Mouse (Mus musculus) stomach, embryonic 14.5 days (tissue): ENCODE results near the gene Slc9a2. TPM values are rescaled to one million over a fixed set of nuclear protein-coding genes. Genes with fewer than 3 reads are reported as not detected.
"Not testable (repeated sequence)": the region's sequence is repeated elsewhere in the genome, so short reads cannot be mapped to it uniquely, and the experiment has no call there.

Experiments
- ATAC-seq: fragments of 200-750 bp; cut with Nextera tagmentation; 2 replicates; pipeline ENCODE4 v1.8.0; 2017; ENCODE audit warnings: low read depth, moderate TSS enrichment; ENCODE audit not compliant: insufficient number of reproducible peaks, insufficient read depth, low FRiP score
- H3K27ac ChIP-seq: fragments of 300-500 bp; sonication (generic); 2 replicates; pipeline ENCODE4 v1.5.1; 2014; ENCODE audit warnings: mild to moderate bottlenecking, low read length, moderate library complexity, mixed read lengths
- H3K27me3 ChIP-seq: fragments of 300-500 bp; sonication (generic); 2 replicates; pipeline ENCODE4 v1.6.1; 2014; ENCODE audit warnings: low read length, control low read depth, mixed read lengths; ENCODE audit not compliant: control insufficient read depth, insufficient read depth
- H3K36me3 ChIP-seq: fragments of 300-500 bp; sonication (generic); 2 replicates; pipeline ENCODE4 v1.6.1; 2014; ENCODE audit warnings: mild to moderate bottlenecking, control low read depth, low read length, moderate library complexity, mixed read lengths; ENCODE audit not compliant: control insufficient read depth, insufficient read depth
- H3K4me1 ChIP-seq: fragments of 300-500 bp; sonication (generic); 2 replicates; pipeline ENCODE4 v1.6.1; 2014; ENCODE audit warnings: low read length, control low read depth, mixed read lengths; ENCODE audit not compliant: control insufficient read depth, insufficient read depth
- H3K4me2 ChIP-seq: fragments of 300-500 bp; sonication (generic); replicated peaks from 2 replicates; pipeline ENCODE4 v1.6.1; 2014; ENCODE audit warnings: low read depth, low read length, control low read depth
- H3K4me3 ChIP-seq: fragments of 300-500 bp; sonication (generic); 2 replicates; pipeline ENCODE4 v1.5.1; 2014; ENCODE audit warnings: low read depth, low read length, control low read depth
- H3K9ac ChIP-seq: fragments of 300-500 bp; sonication (generic); replicated peaks from 2 replicates; pipeline ENCODE4 v1.6.1; 2014; ENCODE audit warnings: low read depth, mild to moderate bottlenecking, control low read depth, low read length, moderate library complexity, mixed read lengths
- H3K9me3 ChIP-seq: fragments of 300-500 bp; sonication (generic); 2 replicates; pipeline ENCODE4 v1.6.1; 2016; ENCODE audit warnings: low read depth, low read length, control low read depth; ENCODE audit not compliant: control insufficient read depth
- WGBS: fragments of 180-500 bp; shearing (Covaris S2); extraction: QIAGEN DNeasy Blood & Tissue Kit; methylation state at CpG from one replicate; pipeline ENCODE4 v1.1.7; 2014; 5-methylcytosine and 5-hydroxymethylcytosine counted together
- polyA plus RNA-seq: library from polyadenylated mRNA; unstranded; fragments of >200 nt; fragmentation: Nextera tagmentation; extraction: Ambion mirVana; gene quantifications from 2 replicates; pipeline ENCODE4 v1.2.1, GENCODE M21; 2014

Gene Slc9a2
- polyA plus RNA-seq, 1 experiment from 2014 or later, result 0.93 TPM

DNA sequence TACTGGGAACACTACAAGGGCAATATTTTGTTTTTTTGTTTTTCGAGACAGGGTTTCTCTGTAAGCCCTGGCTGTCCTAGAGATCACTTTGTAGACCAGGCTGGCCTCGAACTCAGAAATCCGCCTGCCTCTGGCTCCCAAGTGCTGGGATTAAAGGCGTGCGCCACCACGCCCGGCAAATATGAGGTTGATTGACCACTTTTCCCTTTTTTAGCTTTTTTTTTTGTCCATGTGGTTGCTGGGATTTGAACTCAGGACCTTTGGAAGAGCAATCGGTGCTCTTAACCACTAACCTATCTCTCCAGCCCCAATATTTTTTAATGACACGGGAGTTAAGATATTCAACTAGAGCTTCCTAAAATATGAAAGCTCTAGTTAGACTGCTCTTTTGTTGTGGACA lies 57.9 kb downstream of the Slc9a2 start:
- not testable (repeated sequence) for H3K36me3 ChIP-seq, H3K27ac ChIP-seq, H3K4me1 ChIP-seq, H3K9me3 ChIP-seq, H3K4me2 ChIP-seq, H3K9ac ChIP-seq, H3K27me3 ChIP-seq, ATAC-seq, H3K4me3 ChIP-seq
- 92% methylated on average over 9 of the region's 9 CpGs for WGBS

DNA sequence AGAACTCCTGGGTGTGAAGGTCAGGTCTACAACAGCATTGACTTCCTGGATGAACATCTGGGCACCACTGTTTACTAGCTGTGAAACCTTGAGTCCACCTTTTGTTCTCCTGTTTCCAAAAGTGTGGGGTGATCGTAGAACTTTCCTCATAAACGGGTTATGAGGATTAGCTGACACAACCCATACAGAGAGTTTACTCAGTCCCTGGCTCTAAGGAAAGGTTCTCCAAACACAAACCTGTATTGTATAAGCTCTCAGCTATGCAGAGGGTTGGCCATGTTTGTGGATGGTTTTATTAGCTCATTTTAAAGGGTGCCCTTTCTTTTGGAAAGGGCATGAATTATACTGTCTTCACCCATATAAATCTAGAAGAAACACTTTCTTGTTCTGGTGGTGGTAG lies 60.4 kb downstream of the Slc9a2 start:
- no peaks in the 10 kb centered on the region for H3K27me3 ChIP-seq
- no peaks in the 10 kb centered on the region for H3K9me3 ChIP-seq
- H3K4me1 ChIP-seq, result no peaks in the 10 kb centered on the region
- no peak for ATAC-seq
- 63% methylated on average over 2 of the region's 2 CpGs for WGBS
- H3K27ac ChIP-seq, result no peak overlapping the region
- H3K9ac ChIP-seq, result no peak overlapping the region
- H3K4me2 ChIP-seq, result no peak overlapping the region
- H3K4me3 ChIP-seq, result no peak overlapping the region
- no peaks in the 10 kb centered on the region for H3K36me3 ChIP-seq

DNA sequence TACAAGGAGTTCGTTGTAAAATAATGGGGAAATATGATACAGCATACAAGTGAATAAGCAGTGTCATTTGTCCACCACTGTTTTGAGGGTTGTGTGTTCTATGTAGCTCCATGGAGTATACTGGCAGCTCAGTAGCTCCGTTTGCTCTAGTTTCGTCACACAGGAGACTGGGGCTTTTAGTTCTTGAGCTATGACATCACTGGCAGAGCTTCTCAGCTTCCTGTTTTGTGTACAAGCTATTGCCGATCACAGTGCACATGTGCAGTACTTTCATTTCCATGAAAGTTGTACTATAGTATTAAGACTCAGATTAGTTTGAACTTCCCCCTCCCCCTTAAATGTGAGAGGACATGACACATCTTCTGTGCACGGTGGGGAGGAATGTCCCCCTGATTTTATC lies 65.7 kb downstream of the Slc9a2 start:
- H3K4me2 ChIP-seq, result no peak overlapping the region
- H3K9me3 ChIP-seq, result no peaks in the 10 kb centered on the region
- no peak for ATAC-seq
- no peak overlapping the region for H3K27ac ChIP-seq
- H3K27me3 ChIP-seq, result no peaks in the 10 kb centered on the region
- 73% methylated on average over 5 of the region's 5 CpGs for WGBS
- no peak overlapping the region for H3K9ac ChIP-seq
- no peaks in the 10 kb centered on the region for H3K36me3 ChIP-seq
- no peaks in the 10 kb centered on the region for H3K4me1 ChIP-seq
- no peak overlapping the region for H3K4me3 ChIP-seq

DNA sequence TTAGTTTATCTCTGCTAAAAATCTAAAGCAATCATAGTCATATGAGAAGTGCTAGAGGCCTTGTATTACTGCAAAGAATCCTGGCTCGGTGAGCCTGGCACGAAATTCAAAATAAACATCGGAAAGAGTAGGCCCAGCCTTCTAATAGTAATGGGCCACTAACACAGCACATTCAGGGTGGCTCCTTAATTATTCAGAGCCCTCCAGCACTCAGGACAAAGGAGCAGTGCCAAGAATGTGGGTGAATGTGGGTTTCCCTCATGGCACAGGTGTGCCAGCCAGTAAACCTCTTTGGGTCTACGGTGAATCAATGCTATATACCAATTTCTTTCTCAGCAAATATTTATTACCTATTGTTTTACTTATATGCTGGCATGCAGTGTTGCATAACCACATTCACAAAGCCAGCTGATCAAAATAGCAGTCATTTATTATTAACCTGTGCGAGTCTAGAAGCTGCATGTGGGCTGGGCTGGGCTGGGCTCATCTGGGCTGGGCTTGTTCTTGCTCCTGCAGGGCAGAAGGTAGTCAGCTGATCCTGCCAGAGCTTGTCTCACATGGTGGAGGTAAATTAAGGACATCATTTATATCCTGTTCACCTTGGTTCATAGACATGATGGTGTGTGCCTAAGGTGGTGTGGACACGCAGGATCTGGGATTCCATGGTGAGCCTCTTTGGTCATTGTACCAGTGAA lies 79.5 kb downstream of the Slc9a2 start:
- Histone ChIP-seq H3K4me3 (no peak overlapping the region), H3K9me3 (no peaks in the 10 kb centered on the region), H3K36me3 (no peaks in the 10 kb centered on the region), H3K9ac (no peak overlapping the region), H3K27ac (no peak overlapping the region), H3K27me3 (no peaks in the 10 kb centered on the region), H3K4me1 (no peaks in the 10 kb centered on the region), H3K4me2 (no peak overlapping the region)
- ATAC-seq, result no peak
- WGBS, result 78% methylated on average over 6 of the region's 6 CpGs

DNA sequence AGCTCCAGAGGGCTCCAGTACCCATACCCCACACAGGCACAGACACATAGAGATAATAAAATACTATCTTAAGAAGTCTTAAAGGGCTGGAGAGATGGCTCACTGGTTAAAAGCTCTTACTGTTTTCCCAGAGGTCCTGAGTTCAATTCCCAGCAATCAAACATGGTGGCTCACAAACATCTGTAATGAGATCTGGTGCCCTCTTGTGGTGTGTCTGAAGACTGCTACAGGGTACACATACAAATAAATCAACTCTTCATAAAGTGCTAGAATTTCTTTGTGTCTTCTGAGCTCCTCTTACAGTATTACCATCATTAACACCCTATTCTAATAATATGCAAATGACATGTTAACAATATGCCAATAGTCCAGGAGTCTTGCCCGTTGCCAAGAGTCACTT lies 83.7 kb downstream of the Slc9a2 start:
- H3K9me3 ChIP-seq, result no peaks in the 10 kb centered on the region
- 96% methylated on average over 1 of the region's 1 CpGs for WGBS

DNA sequence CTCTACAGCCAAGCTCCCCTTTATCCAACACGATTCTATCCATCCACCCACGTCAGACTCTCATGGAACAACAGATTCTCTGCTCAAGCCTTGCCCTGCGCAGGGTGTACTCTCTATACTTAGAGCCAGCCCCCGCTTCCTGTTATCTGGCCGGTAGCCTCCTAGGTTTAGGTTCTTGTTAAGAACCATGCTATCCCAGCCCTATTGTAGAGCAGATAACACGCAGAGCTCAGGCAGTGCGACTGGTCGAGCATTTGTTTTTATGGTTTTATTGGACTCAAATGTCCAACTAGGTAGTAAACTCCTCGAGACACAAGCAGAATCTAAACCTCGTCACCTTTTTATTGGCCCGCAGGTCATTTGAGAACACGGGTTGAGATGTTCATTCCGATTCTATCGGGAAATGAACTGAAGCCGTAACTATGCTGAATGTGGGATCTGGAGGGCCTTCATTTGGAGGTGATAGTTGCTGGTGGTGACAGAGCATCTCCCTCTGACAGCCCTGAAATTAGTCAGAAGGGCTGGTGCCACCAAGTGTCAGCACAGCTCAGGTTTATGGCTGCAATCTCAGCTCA lies 84.4 kb downstream of the Slc9a2 start:
- ATAC-seq, result no peak
- no peaks in the 10 kb centered on the region for H3K27me3 ChIP-seq
- no peak overlapping the region for H3K9ac ChIP-seq
- no peak overlapping the region for H3K4me3 ChIP-seq
- H3K4me2 ChIP-seq, result no peak overlapping the region
- H3K9me3 ChIP-seq, result no peaks in the 10 kb centered on the region
- H3K36me3 ChIP-seq, result no peaks in the 10 kb centered on the region
- H3K27ac ChIP-seq, result no peak overlapping the region
- H3K4me1 ChIP-seq, result no peaks in the 10 kb centered on the region
- WGBS, result 87% methylated on average over 15 of the region's 15 CpGs

More for the DNA sequence above, 83.7 kb downstream of the Slc9a2 start:
- H3K27me3 ChIP-seq, result no peaks in the 10 kb centered on the region
- H3K9ac ChIP-seq, result no peak overlapping the region
- no peak overlapping the region for H3K4me2 ChIP-seq
- H3K4me3 ChIP-seq, result no peak overlapping the region
- no peak overlapping the region for H3K27ac ChIP-seq
- no peaks in the 10 kb centered on the region for H3K4me1 ChIP-seq
- ATAC-seq, result no peak
- no peaks in the 10 kb centered on the region for H3K36me3 ChIP-seq

DNA sequence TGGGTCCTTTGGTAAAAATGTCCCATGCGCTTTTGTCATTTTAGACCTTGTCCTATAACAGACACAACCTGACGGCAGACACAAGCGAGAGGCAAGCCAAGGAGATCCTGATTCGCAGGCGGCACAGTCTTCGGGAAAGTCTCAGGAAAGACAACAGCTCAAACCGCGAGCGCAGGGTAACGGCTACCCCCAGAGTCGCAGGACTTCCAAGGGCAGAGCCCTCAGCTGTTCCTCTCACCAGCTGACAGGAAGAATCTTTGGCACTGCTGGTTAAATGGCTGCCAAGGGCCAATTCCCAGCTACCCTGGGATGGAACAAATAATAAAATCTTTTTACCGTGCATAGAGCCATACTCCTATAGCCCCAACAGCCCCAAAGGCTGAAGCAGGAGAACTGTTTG lies 85.1 kb downstream of the Slc9a2 start:
- H3K9me3 ChIP-seq, result no peaks in the 10 kb centered on the region
- ATAC-seq, result no peak
- no peaks in the 10 kb centered on the region for H3K4me1 ChIP-seq
- H3K4me3 ChIP-seq, result no peak overlapping the region
- H3K4me2 ChIP-seq, result no peak overlapping the region
- H3K27me3 ChIP-seq, result no peaks in the 10 kb centered on the region
- WGBS, result 91% methylated on average over 12 of the region's 12 CpGs
- no peak overlapping the region for H3K9ac ChIP-seq
- no peaks in the 10 kb centered on the region for H3K36me3 ChIP-seq
- H3K27ac ChIP-seq, result no peak overlapping the region

DNA sequence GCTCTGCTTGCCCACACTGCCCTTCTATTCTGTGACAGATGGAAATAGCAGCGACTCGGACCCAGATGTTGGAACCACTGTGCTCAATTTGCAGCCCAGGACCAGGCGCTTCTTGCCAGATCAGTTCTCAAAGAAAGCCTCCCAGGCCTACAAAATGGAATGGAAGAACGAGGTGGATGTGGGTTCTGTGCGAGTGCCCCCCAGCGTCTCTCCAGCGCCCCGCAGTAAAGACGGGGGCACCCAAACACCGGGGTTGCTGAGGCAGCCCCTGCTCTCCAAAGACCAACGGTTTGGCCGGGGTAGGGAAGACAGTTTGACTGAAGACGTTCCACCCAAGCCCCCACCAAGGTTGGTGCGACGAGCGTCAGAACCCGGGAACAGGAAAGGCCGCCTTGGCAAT lies 87.2 kb downstream of the Slc9a2 start:
- Histone ChIP-seq H3K4me2 (no peak overlapping the region), H3K4me3 (no peak overlapping the region), H3K36me3 (no peaks in the 10 kb centered on the region), H3K9me3 (no peaks in the 10 kb centered on the region), H3K4me1 (no peaks in the 10 kb centered on the region), H3K27me3 (no peaks in the 10 kb centered on the region), H3K27ac (no peak overlapping the region), H3K9ac (no peak overlapping the region)
- ATAC-seq, result no peak
- WGBS, result 86% methylated on average over 18 of the region's 18 CpGs

DNA sequence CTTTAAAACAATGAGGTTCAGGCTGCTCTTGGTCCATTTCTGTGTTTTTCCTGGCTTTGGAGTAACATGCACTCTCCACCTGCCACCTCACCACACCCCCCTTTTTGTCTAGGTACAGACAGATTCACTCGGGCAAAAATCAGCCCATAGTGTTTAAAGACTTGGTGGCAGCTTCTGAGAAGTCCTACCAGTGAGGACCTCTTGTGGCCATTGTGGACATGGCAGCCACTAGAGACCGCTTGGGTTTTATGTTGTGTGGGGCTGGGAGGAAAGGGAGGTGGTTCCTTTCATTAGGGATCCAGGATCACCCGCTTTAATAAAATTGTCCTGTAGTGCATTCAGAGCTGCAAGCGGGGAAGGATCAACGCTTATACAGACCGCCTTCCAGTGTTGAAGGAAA lies 88.2 kb downstream of the Slc9a2 start:
- Histone ChIP-seq H3K27ac (no peak overlapping the region), H3K4me2 (no peak overlapping the region), H3K36me3 (no peaks in the 10 kb centered on the region), H3K27me3 (no peaks in the 10 kb centered on the region), H3K4me1 (no peaks in the 10 kb centered on the region), H3K9ac (no peak overlapping the region), H3K4me3 (no peak overlapping the region), H3K9me3 (no peaks in the 10 kb centered on the region)
- no peak for ATAC-seq
- 33% methylated on average over 6 of the region's 6 CpGs for WGBS
